Mouse (Mus musculus) cerebellum, postnatal 25 days (tissue): ENCODE data around the gene Olfr1202.

ENCODE experiments used
- DNase-seq, 2 experiments: peaks; one replicate each; pipeline ENCODE4 v3.0.0; 2021; ENCODE audit warnings: mixed read lengths in 2 of 2

The Olfr1202 gene

DNA sequence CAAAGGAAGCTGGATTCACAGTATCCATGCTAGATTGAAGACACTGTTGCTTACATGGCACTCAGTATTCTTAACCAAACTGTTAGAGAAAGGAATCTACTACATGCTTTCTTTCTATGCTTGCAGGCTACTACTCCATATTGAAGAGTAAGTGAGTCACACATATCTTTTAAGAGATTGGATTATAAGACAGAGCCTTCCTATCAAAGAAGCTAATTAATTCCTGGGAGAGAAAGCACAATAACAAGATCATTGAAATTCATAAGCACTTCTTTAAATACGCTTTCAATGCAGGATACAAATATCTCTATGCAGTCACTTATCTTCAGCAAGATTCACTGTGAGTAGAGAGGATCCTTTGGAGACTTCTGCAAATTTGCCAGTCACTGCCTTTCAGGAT is at the start of gene Olfr1202:
Gene Olfr1202, plus strand, starts transcription at position 301 of the 400 bp plus-strand sequence.
- DNase-seq, result no peak

DNA sequence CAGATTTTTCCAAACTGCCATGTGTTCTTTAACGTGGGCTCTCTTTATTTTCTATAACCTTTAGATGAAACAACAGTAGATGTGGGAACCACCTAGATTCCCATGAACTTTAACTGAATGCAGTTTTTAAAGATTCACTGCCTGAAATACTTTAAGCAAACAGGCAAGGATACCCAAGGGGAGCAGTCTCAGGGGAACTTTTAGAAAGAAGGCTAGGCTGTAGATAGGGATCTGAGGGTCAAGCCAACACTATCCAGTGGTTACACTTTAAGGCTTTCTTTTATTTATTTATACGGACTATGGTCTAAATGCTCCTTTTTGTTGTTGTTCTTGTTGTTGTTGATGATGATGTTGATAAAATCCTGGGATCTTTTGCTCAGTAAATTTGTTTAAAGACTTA is 43.9 kb upstream of the Olfr1202 start, which contains the start of gene Olfr1200:
Gene Olfr1200, minus strand, starts transcription at position 101 of the 400 bp plus-strand sequence.
- DNase-seq, result no peak

DNA sequence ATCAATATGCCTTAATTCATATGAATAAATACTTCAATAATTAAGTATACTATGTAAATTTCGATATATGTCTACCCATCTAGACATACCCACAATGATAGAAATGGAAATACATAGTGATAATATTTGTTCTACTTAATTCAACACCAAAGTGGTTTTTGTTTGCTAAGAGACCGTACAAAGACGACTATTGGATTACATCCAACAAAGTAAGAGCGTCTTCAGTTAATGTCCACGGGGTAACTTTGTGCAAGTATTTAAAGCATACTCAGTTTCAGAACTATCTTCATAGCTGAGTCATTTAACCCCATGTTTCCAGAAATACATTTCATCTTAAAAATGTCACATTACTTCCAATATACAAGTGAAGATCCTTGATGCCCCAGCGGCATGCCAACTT is 21.6 kb upstream of the Olfr1202 start, which contains the start of gene Olfr1201:
Gene Olfr1201, plus strand, starts transcription at position 301 of the 400 bp plus-strand sequence.
- DNase-seq, result no peak

DNA sequence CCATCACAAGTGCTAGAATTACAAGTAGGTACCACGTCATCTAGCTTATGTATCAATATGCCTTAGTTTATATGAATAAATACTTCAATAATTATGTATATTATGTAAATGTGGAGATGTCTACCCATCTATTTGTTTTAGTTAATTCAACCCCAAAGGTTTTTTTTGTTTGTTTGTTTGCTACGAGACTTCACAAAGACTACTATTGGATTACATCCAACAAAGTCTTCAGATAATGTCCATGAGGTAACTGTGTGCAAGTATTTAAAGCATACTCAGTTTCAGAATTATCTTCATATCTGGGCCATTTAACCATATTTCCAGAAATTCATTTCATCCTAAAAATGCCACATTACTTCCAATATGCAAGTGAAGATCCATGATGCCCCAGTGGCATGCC is 15.1 kb downstream of the Olfr1202 start, which contains the start of gene Olfr1205:
Gene Olfr1205, plus strand, starts transcription at position 301 of the 400 bp plus-strand sequence.
- DNase-seq, result no peak

DNA sequence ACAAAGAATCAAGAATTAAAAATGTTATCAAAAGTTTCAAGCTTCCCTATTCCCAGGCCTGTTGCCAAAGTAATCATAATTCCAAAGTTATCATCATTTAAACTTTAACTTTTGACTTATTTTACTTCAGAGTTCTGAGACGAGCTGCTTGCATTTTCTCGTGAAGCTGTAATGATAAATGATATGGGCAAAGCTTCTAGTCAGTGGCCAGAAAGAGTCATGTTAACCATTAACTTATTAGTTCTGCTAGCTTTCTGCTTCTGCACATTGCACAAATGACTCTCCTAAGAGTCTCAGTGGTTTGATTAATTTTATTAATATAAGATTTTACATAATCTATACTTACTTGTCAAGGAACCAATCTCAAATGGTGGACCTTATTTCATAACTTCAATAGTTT is 24.2 kb downstream of the Olfr1202 start:
- no peak for DNase-seq

DNA sequence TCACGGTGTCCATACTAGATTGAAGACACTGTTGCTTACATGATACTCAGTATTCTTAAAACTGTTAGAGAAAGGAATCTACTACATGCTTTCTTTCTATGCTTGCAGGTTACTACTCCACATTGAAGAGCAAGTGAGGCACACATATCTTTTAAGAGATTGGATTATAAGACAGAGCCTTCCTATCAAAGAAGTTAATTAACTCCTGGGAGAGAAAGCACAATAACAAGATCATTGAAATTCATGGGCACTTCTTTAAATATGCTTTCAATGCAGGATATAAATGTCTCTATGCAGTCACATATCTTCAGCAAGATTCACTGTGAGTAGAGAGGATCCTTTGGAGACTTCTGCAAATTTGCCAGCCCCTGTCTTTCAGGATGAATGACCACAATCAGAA is 34.7 kb downstream of the Olfr1202 start, which contains the start of gene Olfr1204:
Gene Olfr1204, plus strand, starts transcription at position 301 of the 400 bp plus-strand sequence.
- no peak for DNase-seq

DNA sequence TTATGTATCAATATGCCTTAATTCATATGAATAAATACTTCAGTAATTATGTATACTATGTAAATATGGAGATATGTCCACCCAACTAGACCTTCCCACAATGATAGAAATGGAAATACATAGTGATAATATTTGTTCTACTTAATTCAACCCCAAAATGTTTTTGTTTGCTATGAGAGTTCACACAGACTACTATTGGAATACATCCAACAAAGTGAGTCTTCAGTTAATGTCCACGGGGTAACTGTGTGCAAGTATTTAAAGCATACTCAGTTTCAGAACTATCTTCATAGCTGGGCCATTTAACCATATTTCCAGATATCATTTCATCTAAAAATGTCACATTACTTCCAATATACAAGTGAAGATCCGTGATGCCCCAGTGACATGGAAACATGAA is 48.6 kb downstream of the Olfr1202 start, which contains the start of gene Olfr1206:
Gene Olfr1206, plus strand, starts transcription at position 301 of the 400 bp plus-strand sequence.
- DNase-seq, result no peak
